Mouse (Mus musculus): ENCODE measurements around the gene Zfp354a.
"Not testable (repeated sequence)": the region's sequence is repeated elsewhere in the genome, so short reads cannot be mapped to it uniquely, and the experiment has no call there.

DNA sequence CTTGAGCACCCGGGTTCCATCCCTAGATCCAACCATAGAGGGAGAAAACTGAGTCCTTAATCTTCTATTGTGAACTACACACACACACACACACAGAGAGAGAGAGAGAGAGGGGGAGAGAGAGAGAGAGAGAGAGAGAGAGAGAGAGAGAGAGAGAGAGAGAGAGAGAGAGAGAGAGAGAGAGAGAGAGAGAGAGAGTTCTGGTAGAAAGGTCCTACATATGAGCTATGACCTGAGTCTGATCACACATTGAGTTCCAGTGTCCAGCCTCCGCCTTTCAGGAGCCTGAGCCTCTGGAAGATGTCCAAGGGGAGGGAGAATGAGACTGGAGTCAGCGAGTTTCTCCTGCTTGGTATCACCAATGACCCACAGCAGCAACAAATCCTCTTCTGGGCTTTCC lies 11.2 kb upstream of the Zfp354a start, which contains the start of gene Olfr1375:
- TF ChIP-seq USF1 (IDR thresholded peaks at IDR 0.05; ENCODE audit: low read depth); CTCF (IDR thresholded peaks at IDR 0.05; ENCODE audit: control insufficient read depth, insufficient read depth, insufficient read length); MAX (IDR thresholded peaks at IDR 0.05); CEBPB (IDR thresholded peaks at IDR 0.05; ENCODE audit: low read depth); MYOD1 (IDR thresholded peaks at IDR 0.05; ENCODE audit: control insufficient read depth, insufficient read length, low read depth): not testable (repeated sequence)
